Mouse (Mus musculus) forebrain, postnatal 0 days (tissue): ENCODE data around the gene Tmod3. TPM values are rescaled to one million over a fixed set of nuclear protein-coding genes. Genes with fewer than 3 reads are reported as not detected.

Source experiments
- ATAC-seq: fragments of 200-750 bp; cut with Nextera tagmentation; 2 replicates; pipeline ENCODE4 v1.8.0; 2017; ENCODE audit warnings: mild to moderate bottlenecking, moderate library complexity
- DNase-seq: peaks from one replicate; pipeline ENCODE4 v3.0.0-alpha.2; 2015
- H3K27ac ChIP-seq: fragments of 300-500 bp; sonication (generic); 2 replicates; pipeline ENCODE4 v1.5.1; 2014; ENCODE audit warnings: low read depth, mild to moderate bottlenecking, antibody characterized with exemption, low read length, moderate library complexity, mixed read lengths
- H3K27me3 ChIP-seq: fragments of 300-500 bp; sonication (generic); 2 replicates; pipeline ENCODE4 v1.6.1; 2014; ENCODE audit warnings: mild to moderate bottlenecking, low read length, mixed read lengths; ENCODE audit not compliant: insufficient read depth
- H3K36me3 ChIP-seq: fragments of 300-500 bp; sonication (generic); 2 replicates; pipeline ENCODE4 v1.6.1; 2014; ENCODE audit warnings: mild to moderate bottlenecking, moderate library complexity; ENCODE audit not compliant: insufficient read depth
- H3K4me1 ChIP-seq: fragments of 300-500 bp; sonication (generic); 2 replicates; pipeline ENCODE4 v1.6.1; 2014; ENCODE audit warnings: antibody characterized with exemption; ENCODE audit not compliant: insufficient read depth
- H3K4me2 ChIP-seq: fragments of 300-500 bp; sonication (generic); 2 replicates; pipeline ENCODE4 v1.6.1; 2014; ENCODE audit warnings: low read depth, mild to moderate bottlenecking, moderate library complexity
- H3K4me3 ChIP-seq: fragments of 300-500 bp; sonication (generic); 2 replicates; pipeline ENCODE4 v1.5.1; 2014; ENCODE audit warnings: low read depth, low read length, mixed read lengths
- H3K9ac ChIP-seq: fragments of 300-500 bp; sonication (generic); 2 replicates; pipeline ENCODE4 v1.6.1; 2014; ENCODE audit warnings: mild to moderate bottlenecking
- H3K9me3 ChIP-seq: fragments of 300-500 bp; sonication (generic); 2 replicates; pipeline ENCODE4 v1.6.1; 2016; ENCODE audit warnings: low read length
- CTCF ChIP-seq: sonication (generic); IDR thresholded peaks from 2 replicates; pipeline ENCODE4 v1.5.1; 2016; ENCODE audit warnings: antibody characterized with exemption, control low read depth, low read depth
- WGBS: fragments of 180-500 bp; shearing (Covaris S2); extraction: QIAGEN DNeasy Blood & Tissue Kit; methylation state at CpG from one replicate; pipeline ENCODE4 v1.1.7; 2014; 5-methylcytosine and 5-hydroxymethylcytosine counted together
- polyA plus RNA-seq: library from polyadenylated mRNA; unstranded; fragments of >200 nt; fragmentation: Nextera tagmentation; extraction: Ambion mirVana; gene quantifications from 2 replicates; pipeline ENCODE4 v1.2.1, GENCODE M21; 2015
- total RNA-seq: library from RNA; depleted of rRNA; stranded (reverse); fragments of >200 nt; gene quantifications from 2 replicates; pipeline ENCODE4 v1.2.3, GENCODE M21; 2014

Tmod3 gene
- total and polyA plus RNA-seq, 2 experiments from 2014 or later: 55.1 to 78.6 TPM

GRCm38 (mm10) chr9:75522217-75522616 is 37.2 kb downstream of the Tmod3 start:
- H3K36me3 ChIP-seq: peaks cover 4% of the 10 kb centered on the region; the same call in 1 of the 2 replicates
- no peak overlapping the region for H3K4me2 ChIP-seq
- H3K27ac ChIP-seq: no peak overlapping the region
- no peaks in the 10 kb centered on the region for H3K27me3 ChIP-seq
- WGBS: 68% methylated on average over 2 of the region's 2 CpGs
- no peaks in the 10 kb centered on the region for H3K9me3 ChIP-seq
- TF ChIP-seq CTCF: no peak
- no peak for DNase-seq
- H3K9ac ChIP-seq: no peak overlapping the region
- H3K4me1 ChIP-seq: no peaks in the 10 kb centered on the region; the same call in 1 of the 2 replicates
- ATAC-seq: 0 out of 2 replicates have a peak, but pooled peaks have one; percentile 23
- H3K4me3 ChIP-seq: no peak overlapping the region

GRCm38 (mm10) chr9:75521788-75522187 is 37.7 kb downstream of the Tmod3 start:
- peak; percentile 73 for TF ChIP-seq CTCF
- Histone ChIP-seq H3K4me3 (no peak overlapping the region), H3K27me3 (no peaks in the 10 kb centered on the region), H3K4me1 (no peaks in the 10 kb centered on the region; the same call in 1 of the 2 replicates), H3K9me3 (no peaks in the 10 kb centered on the region), H3K27ac (no peak overlapping the region), H3K36me3 (peaks cover 4% of the 10 kb centered on the region; the same call in 1 of the 2 replicates), H3K4me2 (no peak overlapping the region), H3K9ac (no peak overlapping the region)
- ATAC-seq: peak; percentile 86
- 54% methylated on average over 4 of the region's 4 CpGs for WGBS
- DNase-seq: peak; percentile 67

- no peak for TF ChIP-seq CTCF
- no peaks in the 10 kb centered on the region for H3K27me3 ChIP-seq
- no peaks in the 10 kb centered on the region; the same call in 1 of the 2 replicates for H3K4me1 ChIP-seq
- H3K27ac ChIP-seq: no peak overlapping the region
- ATAC-seq (no peak), DNase-seq (no peak)
- H3K9me3 ChIP-seq: no peaks in the 10 kb centered on the region
- no peak overlapping the region for H3K4me3 ChIP-seq
- no peak overlapping the region for H3K4me2 ChIP-seq
- H3K9ac ChIP-seq: no peak overlapping the region
- peaks cover 4% of the 10 kb centered on the region; the same call in 1 of the 2 replicates for H3K36me3 ChIP-seq
- 93% methylated on average over 8 of the region's 8 CpGs for WGBS
Measured at GRCm38 (mm10) chr9:75520940-75521339, 38.5 kb downstream of the Tmod3 start.

- TF ChIP-seq CTCF: no peak
- H3K4me3 ChIP-seq: no peak overlapping the region
- 77% methylated on average over 3 of the region's 3 CpGs for WGBS
- DNase-seq (no peak), ATAC-seq (no peak)
- no peaks in the 10 kb centered on the region for H3K9me3 ChIP-seq
- H3K9ac ChIP-seq: no peak overlapping the region
- H3K36me3 ChIP-seq: peaks cover 13% of the 10 kb centered on the region
- no peaks in the 10 kb centered on the region for H3K4me1 ChIP-seq
- H3K27me3 ChIP-seq: no peaks in the 10 kb centered on the region
- H3K4me2 ChIP-seq: no peak overlapping the region
- no peak overlapping the region for H3K27ac ChIP-seq
Measured at GRCm38 (mm10) chr9:75517751-75518150, 41.7 kb downstream of the Tmod3 start.

GRCm38 (mm10) chr9:75515464-75516113 is 43.9 kb downstream of the Tmod3 start:
- no peaks in the 10 kb centered on the region for H3K4me1 ChIP-seq
- no peaks in the 10 kb centered on the region for H3K9me3 ChIP-seq
- DNase-seq (peak; percentile 80), ATAC-seq (peak; percentile 90)
- TF ChIP-seq CTCF: peak; percentile 87
- whole genome bisulfite sequencing: 57% methylated on average over 12 of the region's 12 CpGs
- no peak overlapping the region for H3K4me3 ChIP-seq
- no peak overlapping the region for H3K27ac ChIP-seq
- H3K9ac ChIP-seq: no peak overlapping the region
- no peak overlapping the region for H3K4me2 ChIP-seq
- H3K36me3 ChIP-seq: peaks cover 9% of the 10 kb centered on the region
- H3K27me3 ChIP-seq: no peaks in the 10 kb centered on the region

- WGBS: 38% methylated on average over 8 of the region's 8 CpGs
- DNase-seq (peak; percentile 52), ATAC-seq (peak; percentile 30; the same call in 1 of the 2 replicates)
- H3K27me3 ChIP-seq: no peaks in the 10 kb centered on the region
- peak overlapping the region; percentile 16; the same call in 1 of the 2 replicates for H3K27ac ChIP-seq
- peaks cover 43% of the 10 kb centered on the region for H3K36me3 ChIP-seq
- H3K4me3 ChIP-seq: no peak overlapping the region
- no peaks in the 10 kb centered on the region for H3K4me1 ChIP-seq
- no peak overlapping the region for H3K9ac ChIP-seq
- H3K4me2 ChIP-seq: no peak overlapping the region
- no peaks in the 10 kb centered on the region for H3K9me3 ChIP-seq
- TF ChIP-seq CTCF: no peak
Measured at GRCm38 (mm10) chr9:75511236-75511939, 48.1 kb downstream of the Tmod3 start.

GRCm38 (mm10) chr9:75504311-75504710 is 55.1 kb downstream of the Tmod3 start:
- WGBS: 88% methylated on average over 6 of the region's 6 CpGs
- TF ChIP-seq CTCF: no peak
- H3K27ac ChIP-seq: no peak overlapping the region
- H3K4me2 ChIP-seq: no peak overlapping the region
- ATAC-seq: no peak
- no peak overlapping the region for H3K4me3 ChIP-seq
- H3K4me1 ChIP-seq: no peaks in the 10 kb centered on the region
- no peaks in the 10 kb centered on the region for H3K9me3 ChIP-seq
- no peaks in the 10 kb centered on the region for H3K27me3 ChIP-seq
- peaks cover 59% of the 10 kb centered on the region for H3K36me3 ChIP-seq
- DNase-seq: no peak
- H3K9ac ChIP-seq: no peak overlapping the region
